Mouse (Mus musculus): ENCODE data around the gene Odf3l1.
A peak's percentile ranks its signal among the peaks of the same experiment; 100 is the strongest.
"Not testable (repeated sequence)": the region's sequence is repeated elsewhere in the genome, so short reads cannot be mapped to it uniquely, and the experiment has no call there.

Odf3l1 gene

DNA sequence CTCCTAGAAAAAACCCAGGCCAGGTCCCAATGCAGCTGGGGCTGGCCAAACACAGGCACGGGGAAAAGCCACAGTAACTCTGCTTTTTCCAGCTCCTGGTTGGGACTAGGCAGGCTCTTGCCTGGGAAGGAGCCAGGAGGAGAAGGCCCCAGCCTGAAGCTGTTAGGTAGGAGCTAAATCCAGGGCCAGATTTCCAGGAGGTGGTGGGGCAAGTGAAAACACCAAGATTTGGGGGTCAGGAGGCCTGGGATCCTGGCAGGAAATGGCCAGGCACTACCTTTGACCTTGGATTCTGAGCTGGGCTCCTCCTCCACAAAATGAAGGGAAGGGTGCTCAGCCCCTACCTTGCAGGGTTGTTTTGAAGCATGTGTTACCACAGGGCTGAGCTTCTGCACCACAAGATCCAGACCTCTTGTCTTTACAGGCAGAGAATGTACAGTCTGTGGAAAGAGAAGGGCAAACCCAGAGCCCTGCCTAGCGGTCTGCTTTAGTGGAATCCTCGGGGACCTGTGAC lies at the start of gene Odf3l1:
Odf3l1 (minus strand) TSS at position 464 of the 514 bp plus-strand sequence.
- ATAC-seq (ENCODE audit: low TSS enrichment) = no peak

DNA sequence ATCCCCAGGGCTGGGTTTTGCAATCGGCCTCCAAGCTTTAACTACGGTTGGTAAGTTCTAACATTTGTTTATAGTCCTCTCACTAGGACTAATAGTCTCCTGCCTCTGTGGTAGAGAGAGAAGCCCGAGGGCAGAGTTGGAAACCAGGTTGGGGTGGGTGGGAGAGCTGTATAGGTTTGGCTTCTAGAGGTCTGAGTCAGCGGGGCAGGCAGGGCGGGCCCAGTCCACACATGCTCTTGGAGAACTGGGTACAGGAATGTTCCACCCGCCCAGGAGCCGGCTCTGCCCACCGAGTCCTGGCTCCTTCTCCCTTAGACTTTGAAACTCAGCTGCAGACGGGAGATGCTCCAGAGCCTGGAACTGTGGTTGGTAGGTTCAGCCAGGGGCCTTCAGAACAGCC lies 49.5 kb upstream of the Odf3l1 start:
- no peak for ATAC-seq (ENCODE audit: low TSS enrichment)

DNA sequence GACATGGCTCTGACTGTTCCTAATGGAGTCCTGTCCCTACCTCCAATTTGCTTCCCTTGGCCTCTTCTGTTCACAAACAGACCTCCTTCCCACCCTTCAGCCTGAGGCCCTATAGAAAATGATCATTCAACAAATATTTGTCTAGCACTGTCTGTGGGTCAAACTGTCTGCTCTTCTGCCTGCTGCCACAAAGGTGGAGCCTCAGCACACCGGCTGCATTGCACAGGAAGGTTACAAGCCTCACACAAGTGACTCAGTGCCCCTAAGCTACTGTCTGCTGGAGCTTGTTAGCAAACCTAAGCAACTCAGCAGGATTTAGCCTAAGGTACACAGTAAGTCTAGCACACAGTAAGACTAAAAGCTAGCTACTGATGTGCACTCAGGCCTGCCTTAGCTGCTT lies 46.5 kb upstream of the Odf3l1 start:
- ATAC-seq (ENCODE audit: low TSS enrichment) = no peak

DNA sequence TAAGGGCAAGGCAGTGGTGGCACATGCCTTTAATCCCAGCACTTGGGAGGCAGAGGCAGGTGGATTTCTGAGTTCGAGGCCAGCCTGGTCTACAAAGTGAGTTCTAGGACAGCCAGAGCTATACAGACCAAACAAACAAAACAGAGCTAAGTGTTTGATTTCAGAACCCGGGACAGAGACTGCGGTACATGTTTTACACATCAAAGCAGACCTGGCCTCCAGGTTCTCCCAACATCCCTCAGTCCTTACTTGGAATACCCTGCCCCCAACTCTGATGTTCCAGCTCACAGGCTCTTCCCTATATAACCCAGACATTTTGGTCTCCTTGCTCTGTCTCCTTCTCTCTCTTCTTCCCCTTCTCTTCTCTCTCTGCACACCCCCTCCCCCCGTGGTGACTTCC lies 45.5 kb upstream of the Odf3l1 start:
- not testable (repeated sequence) for ATAC-seq (ENCODE audit: low TSS enrichment)

DNA sequence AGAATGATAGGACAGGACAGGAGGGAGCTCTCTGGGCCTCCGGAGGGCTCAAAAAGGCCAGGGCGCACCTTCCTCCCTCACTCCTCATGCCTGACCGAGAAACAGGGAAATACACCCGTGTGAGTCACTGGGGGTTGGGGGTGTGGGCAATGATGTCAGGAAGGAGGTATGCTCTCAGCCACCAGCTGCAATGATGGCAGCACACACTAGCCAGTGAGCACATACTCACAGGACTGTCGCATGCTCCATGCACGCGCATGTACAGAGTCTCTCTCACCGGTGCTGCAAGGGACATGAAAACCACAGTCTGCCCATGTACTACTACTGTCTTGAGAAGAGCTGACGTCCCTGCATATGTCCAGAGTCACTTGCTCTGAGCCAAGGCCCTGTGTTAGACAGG lies 43.1 kb upstream of the Odf3l1 start:
- ATAC-seq (ENCODE audit: low TSS enrichment) = no peak

DNA sequence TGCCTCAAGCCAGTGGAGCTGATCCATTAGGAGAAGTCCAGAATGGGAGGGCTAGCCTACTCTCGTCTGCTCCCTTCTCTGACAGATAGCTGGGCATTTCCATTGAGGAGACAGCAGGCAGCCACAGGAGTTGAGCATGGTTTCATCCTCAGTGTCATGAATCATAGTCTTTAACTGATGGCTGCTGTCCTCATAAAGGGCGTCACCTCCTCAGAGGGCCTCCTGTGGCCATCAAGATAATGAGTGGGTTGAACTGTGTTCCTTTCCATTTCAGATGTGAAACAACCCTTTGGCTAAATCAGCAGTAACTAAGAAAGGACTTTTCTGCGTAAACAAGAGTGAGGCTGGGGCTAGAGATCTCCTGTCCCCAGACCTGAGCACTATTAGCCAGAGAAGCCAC lies 39.2 kb upstream of the Odf3l1 start:
- no peak for ATAC-seq (ENCODE audit: low TSS enrichment)

DNA sequence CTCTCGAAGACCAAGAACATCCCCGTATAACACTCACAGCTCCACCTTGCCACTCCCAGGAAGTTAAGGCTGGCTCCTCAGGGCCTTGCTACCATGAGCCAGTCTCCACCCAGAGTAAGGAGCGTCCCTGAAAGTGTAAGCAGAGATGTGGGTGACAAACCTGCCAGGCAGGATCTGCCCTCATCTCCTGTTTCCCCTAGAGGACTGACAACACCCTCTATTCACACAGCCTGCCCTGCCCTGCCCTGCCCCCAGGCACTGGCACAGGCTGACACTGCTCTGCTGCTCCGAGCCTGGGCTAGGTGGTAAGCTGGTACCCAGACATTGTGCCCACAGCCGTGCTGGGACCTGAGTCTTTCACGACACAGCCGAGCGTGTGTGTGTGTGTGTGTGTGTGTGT lies 36.7 kb upstream of the Odf3l1 start:
- peak; percentile 44 for ATAC-seq (ENCODE audit: low TSS enrichment)

DNA sequence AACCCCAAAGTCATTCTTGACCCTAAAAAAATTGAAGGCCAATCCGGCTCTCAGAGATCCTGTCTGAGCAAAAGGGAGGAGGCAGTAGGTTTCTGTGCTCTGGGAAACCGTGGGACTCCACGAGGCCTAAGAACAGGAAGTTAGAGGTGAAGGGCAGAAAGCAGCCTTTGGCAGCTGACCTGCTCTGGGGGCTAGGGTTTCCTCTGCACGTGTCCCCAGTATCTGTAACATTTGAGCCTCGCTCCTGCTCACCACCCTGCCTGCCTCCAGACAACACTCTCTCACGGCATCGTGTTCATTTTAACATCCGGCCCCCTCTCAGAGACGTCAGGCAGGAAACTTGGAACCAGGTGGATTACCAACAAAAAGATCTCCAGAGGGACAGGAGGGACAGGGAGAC lies 36.1 kb upstream of the Odf3l1 start:
- no peak for ATAC-seq (ENCODE audit: low TSS enrichment)

DNA sequence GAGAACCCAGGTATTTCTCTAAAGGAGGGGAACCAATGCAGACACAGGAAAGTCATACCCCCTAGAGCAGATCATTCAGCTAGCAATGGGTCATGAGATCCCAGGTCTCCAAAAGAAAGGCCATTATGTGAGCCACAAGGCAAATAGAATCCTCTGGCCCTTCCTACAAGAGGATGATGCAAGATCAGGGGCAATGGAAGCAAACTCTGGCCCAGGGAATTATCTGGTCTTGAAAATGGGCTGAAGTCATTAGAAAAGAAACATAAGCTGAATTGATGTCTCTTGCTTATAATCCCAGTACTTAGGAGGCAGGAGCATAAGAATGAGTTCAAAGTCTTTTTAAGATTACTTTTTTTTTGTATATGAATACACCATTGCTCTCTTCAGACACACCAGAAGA lies 35.6 kb upstream of the Odf3l1 start:
- ATAC-seq (ENCODE audit: low TSS enrichment) = no peak

DNA sequence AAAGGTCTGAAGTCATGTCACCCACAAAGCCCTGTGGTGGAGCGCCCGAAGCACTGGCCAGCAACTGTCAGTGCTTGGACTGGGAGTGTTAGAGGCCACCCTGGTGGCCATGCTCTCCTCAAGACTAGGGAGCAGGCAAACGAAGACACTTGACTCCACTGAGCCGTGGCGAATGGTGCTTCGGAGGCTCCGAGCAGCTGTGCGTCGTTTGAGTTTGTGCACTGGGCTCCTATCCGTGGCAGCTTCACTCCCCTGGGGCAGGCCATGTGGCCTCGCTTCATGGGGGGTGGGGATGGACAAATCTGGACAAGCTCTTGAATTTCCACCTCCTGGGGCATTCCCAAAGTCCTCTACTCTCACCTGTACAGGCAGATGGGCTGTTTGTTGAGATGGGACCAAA lies 34.9 kb upstream of the Odf3l1 start:
- ATAC-seq (ENCODE audit: low TSS enrichment) = no peak

DNA sequence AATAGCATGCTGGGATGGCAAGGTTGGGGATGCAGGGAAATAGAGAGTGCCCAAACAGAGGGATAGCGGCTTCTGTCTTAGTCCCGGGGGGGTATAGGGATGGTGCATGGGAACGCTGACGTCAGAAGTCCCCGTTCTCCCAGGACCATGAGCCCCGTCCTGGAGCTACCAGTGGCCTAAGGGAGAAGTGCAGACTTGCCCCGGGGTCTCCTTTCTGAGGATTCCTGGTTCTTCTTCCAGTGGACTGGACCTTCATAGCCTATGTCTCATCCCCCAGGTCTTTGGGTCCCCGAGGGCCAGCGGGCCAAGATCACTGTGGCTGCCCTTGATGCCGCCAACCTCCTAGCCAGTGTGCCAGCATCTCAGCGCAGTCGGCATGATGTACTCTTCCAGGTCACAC lies 32.3 kb upstream of the Odf3l1 start:
- no peak for ATAC-seq (ENCODE audit: low TSS enrichment)

DNA sequence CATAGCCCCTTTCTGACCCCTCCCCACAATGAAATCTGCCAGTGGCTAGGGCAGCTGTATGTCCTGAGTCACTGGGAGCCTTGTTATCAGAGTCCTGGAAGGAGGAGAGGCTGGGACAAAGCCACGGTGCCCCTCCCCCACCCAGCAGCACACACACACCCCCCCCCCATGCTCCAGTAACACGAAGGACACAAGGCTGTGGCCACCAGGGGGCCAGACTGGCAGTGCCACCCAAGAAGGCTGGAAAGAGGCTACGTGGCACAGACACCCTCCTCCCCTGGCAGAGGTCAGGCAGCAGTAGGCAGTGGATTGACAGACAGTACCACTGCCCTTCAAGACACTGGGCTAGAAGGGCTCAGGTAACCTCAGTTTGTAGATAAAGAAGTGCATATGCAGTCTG lies 29.5 kb upstream of the Odf3l1 start:
- ATAC-seq (ENCODE audit: low TSS enrichment) = no peak

DNA sequence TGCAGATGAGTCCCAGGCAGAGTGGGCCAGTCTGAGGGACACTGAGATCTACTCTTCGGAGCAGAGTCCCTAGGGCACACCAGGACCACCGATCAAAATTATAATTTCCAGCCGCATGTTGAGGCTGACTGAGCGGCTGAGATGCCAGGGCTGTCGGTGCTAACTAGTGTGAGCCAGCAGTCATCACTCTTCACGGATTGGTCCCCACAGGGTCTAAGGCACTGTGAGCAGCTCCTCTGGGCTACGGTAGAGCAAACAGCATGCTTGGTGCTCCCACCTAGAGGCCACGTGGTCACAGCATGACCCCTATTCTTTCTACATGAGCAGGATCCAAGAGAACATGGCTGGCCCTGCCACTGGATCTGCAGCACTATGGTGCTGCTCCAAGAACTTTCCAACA lies 28.8 kb upstream of the Odf3l1 start:
- no peak for ATAC-seq (ENCODE audit: low TSS enrichment)

DNA sequence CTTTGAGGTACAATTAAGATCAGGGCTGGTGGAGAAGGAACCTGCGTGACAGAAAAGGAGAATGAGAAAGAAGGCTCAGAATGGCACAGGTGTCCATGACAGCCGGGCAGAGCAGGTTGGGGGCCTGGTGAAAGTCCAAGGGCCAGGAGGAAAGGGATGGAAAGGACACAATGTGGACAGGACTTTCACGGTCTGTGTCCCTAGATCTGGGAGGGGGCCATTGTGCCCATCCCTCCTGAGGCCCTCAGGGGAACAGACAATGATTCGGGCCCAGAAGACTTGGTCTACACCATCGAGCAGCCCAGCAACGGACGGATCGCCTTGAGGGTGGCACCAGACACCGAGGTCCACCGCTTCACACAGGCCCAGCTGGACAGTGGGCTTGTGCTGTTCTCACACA lies 27.6 kb upstream of the Odf3l1 start:
- ATAC-seq (ENCODE audit: low TSS enrichment) = no peak

DNA sequence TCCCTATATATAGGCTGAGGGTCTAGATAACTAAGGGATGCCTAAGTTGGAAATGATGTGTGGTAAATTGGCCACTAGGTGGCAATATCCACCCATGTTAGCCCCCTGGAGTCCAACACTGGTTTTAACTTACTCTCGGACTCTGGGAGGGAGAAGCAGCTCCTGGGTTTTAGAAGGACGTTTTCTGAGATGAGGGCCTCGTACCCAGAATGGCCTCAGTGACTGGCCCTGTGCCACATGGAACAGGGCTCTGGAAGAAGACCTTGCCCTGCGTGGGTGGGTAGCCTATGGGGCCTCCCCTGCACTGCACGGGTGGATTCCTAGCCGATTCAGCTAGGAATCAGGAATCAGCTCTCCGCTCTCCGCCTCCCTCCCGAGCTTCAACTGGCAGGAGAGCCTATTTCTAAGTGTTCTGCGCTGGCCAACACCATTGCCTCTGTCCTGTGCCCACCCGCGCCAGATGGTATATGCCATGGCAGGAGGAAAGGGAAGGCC lies 27.1 kb upstream of the Odf3l1 start:
- ATAC-seq (ENCODE audit: low TSS enrichment) = peak; percentile 75

DNA sequence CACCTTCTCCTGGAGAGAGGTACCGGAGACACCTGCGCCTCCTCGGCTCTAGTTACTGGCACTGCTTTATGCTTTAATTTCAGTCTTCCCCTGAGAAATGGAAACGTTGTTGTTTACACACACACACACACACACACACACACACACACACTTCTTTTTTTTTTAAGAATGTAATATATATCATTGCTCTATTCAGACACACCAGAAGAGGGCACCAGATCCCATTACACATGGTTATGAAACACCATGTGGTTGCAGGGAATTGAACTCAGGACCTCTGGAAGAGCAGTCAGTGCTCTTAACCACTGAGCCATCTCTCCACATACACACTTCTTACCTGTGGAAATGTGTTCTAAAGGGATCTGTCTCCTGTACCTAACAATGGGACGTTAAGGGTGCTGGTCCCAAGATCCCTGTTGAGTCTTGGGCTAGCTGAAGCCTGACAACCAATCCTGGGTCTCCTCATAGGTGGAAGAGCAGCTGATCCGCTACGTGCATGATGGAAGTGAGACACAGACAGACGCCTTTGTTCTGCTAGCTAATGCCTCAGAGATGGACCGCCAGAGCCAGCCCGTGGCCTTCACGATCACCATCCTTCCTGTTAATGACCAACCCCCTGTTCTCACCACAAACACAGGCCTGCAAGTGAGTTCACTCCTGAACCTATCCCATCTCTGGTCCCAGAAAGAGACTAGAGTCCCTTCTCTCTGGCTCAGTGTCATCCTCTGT lies 26.2 kb upstream of the Odf3l1 start:
- ATAC-seq (ENCODE audit: low TSS enrichment) = no peak

DNA sequence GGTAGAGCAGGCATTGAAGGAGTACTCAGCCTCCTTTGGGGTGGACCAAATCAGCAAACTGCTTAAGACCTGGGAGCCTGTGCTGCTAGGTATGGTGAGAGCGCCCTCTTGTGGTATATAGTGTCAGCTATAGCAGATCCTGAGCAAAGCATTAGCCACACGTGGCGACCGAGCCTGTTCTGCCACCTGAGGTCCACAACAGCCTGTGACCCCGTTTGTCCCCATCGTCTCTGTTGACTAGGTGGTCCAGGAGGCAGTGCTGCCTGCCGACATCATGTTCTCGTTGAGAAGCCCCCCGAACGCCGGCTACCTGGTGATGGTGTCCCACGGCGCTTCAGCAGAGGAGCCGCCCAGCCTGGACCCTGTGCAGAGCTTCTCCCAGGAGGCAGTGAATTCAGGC lies 25.3 kb upstream of the Odf3l1 start:
- ATAC-seq (ENCODE audit: low TSS enrichment) = peak; percentile 83

DNA sequence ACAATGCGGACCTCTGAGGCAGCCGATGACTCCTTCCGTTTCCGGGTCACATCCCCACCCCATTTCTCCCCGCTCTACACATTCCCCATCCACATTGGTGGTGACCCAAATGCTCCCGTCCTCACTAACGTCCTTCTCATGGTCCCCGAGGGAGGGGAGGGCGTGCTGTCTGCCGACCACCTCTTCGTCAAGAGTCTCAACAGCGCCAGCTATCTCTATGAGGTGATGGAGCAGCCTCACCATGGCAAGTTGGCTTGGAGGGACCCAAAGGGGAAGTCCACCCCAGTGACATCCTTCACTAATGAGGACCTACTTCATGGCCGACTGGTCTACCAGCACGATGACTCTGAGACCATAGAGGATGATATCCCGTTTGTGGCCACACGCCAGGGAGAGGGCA lies 23.1 kb upstream of the Odf3l1 start:
- ATAC-seq (ENCODE audit: low TSS enrichment) = no peak

DNA sequence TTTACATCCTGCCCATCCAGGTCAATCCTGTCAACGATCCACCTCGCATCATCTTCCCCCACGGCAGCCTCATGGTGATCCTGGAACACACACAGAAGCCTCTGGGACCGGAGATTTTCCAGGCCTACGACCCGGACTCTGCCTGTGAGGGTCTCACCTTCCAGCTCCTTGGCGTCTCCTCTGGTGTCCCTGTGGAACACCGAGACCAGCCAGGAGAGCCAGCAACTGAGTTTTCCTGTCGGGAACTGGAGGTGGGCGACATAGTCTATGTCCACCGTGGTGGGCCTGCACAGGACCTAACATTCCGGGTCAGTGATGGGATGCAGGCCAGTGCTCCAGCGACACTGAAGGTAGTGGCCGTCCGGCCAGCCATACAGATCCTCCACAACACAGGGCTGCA lies 22.1 kb upstream of the Odf3l1 start:
- ATAC-seq (ENCODE audit: low TSS enrichment) = no peak

DNA sequence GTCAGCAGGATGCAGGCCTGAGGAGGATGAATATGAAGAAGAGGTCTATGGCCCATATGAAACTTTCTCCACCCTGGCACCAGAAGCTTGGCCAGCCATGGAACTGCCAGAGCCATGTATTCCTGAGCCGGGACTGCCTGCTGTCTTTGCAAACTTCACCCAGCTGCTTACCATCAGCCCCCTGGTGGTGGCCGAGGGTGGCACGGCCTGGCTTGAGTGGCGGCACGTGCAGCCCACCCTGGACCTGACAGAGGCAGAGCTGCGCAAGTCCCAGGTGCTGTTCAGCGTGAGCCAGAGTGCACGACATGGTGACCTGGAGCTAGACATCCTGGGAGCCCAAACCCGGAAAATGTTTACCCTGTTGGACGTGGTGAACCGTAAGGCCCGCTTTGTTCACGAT lies 21.6 kb upstream of the Odf3l1 start:
- no peak for ATAC-seq (ENCODE audit: low TSS enrichment)

DNA sequence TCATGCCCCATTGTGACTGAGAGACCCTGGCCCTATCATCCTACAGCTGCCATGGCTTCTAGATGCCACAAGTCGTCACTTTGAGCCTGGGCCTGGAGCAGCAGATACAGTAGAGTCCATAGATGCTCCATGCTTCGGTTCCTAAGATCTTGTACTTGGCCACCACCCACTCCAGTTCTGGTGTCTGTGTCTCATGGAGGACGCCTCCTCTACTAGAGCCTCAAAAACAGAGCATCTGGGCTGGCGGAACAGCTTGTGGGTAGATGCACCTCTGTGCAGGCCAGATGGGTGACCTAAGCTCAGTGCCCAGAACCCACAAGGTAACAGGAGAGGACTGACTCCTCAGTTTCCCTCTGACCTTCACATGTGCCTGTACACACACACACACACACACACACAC lies 19.8 kb upstream of the Odf3l1 start:
- ATAC-seq (ENCODE audit: low TSS enrichment) = peak; percentile 84

DNA sequence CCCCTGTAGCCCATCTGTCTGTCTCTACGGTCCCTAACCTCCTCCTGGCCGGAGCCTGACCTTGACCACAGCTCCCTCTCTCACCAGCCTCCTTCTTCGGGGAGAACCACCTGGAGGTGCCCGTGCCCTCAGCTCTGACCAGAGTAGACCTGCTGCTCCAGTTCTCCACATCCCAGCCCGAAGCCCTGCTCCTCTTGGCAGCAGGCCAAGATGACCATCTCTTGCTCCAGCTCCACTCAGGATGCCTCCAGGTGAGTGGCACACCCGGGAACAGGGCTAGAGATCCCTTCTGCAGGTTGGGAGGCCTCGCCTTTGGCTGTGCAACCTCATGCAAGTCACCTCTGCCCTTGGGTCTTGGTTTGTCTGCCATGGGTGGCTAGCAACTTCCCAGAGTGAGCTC lies 19.0 kb upstream of the Odf3l1 start:
- ATAC-seq (ENCODE audit: low TSS enrichment) = no peak

DNA sequence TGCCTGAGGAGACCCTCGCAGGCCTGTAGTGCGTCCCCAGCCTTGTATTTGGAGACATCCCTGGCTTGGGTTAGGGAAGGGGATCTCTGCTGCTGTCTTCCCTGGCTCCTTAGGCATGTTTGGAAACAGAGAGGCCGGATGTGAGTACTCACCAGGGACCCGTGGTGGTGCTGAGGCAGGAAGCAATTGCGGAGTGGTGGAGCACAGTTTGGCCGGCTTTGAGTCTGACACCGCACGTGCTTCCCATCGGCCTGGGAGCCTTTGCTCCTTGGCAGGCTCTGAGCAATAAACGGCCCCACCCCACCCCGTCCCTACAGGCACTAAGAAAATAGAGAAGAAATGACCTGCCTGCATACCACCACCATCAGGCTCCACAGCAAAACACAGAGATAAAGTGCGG lies 18.3 kb upstream of the Odf3l1 start:
- ATAC-seq (ENCODE audit: low TSS enrichment) = no peak

DNA sequence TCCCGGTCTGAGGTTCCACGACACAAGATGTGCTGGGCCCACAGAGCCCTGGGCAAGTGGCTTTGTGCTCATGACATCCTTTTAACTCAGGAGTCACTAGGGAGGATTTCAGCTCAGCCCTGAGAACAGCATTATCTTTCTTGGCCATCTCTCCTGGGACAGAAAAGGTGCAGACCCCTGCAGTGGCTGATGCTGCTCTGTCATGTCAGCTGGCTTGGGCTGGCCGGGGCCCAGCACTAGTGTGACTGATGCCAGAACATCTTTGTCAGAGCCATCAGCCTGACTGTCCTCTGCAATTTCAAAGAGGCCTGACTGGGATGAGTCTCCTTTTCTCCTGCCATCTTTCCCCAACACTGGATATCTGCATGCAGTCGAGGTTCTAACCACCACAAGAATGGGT lies 17.8 kb upstream of the Odf3l1 start:
- no peak for ATAC-seq (ENCODE audit: low TSS enrichment)

All from frontal cortex, adult (tissue).